Mouse (Mus musculus) 3134 (cell line): ENCODE results near the gene Gm10203.
"Not testable (repeated sequence)": the region's sequence is repeated elsewhere in the genome, so short reads cannot be mapped to it uniquely, and the experiment has no call there.

Experiments
- DNase-seq: peaks from one replicate; pipeline ENCODE4 v3.0.0-alpha.2; 2011; ENCODE audit warnings: low spot score; ENCODE audit not compliant: insufficient read length; ENCODE audit errors: extremely low read depth

Gene Gm10203

GRCm38 (mm10) chr6:149134391-149135150 lies 4.6 kb downstream of the Gm10203 start:
- DNase-seq: no peak

GRCm38 (mm10) chr6:149135631-149136030 lies 5.7 kb downstream of the Gm10203 start:
- DNase-seq: no peak

GRCm38 (mm10) chr6:149137936-149138335 lies 8.0 kb downstream of the Gm10203 start:
- no peak for DNase-seq

GRCm38 (mm10) chr6:149139011-149139410 lies 9.0 kb downstream of the Gm10203 start:
- DNase-seq: no peak

GRCm38 (mm10) chr6:149139471-149139870 lies 9.5 kb downstream of the Gm10203 start, which contains the start of gene Etfbkmt:
Etfbkmt (plus strand) TSS chr6:149139849.
- no peak for DNase-seq

GRCm38 (mm10) chr6:149141393-149142173 lies 11.6 kb downstream of the Gm10203 start:
- DNase-seq: peak; percentile 94

- DNase-seq: no peak
These were observed 15.2 kb downstream of the Gm10203 start for GRCm38 (mm10) chr6:149145143-149145542.

- no peak for DNase-seq
These were observed 18.7 kb downstream of the Gm10203 start for GRCm38 (mm10) chr6:149148436-149149229.

- DNase-seq: no peak
These were observed 22.1 kb downstream of the Gm10203 start for GRCm38 (mm10) chr6:149152119-149152518.

GRCm38 (mm10) chr6:149153473-149154115 lies 23.6 kb downstream of the Gm10203 start:
- DNase-seq: no peak

GRCm38 (mm10) chr6:149154116-149155030 lies 24.4 kb downstream of the Gm10203 start:
- no peak for DNase-seq

- DNase-seq: no peak
These were observed 25.3 kb downstream of the Gm10203 start for GRCm38 (mm10) chr6:149155031-149155841.

- not testable (repeated sequence) for DNase-seq
These were observed 37.1 kb downstream of the Gm10203 start for GRCm38 (mm10) chr6:149167038-149167437.

- DNase-seq: no peak
These were observed 37.7 kb downstream of the Gm10203 start for GRCm38 (mm10) chr6:149167672-149168071.

- no peak for DNase-seq
These were observed 38.5 kb downstream of the Gm10203 start for GRCm38 (mm10) chr6:149168436-149168835.

- DNase-seq: not testable (repeated sequence)
These were observed 40.0 kb downstream of the Gm10203 start for GRCm38 (mm10) chr6:149169965-149170364.

GRCm38 (mm10) chr6:149173831-149174625 lies 44.1 kb downstream of the Gm10203 start:
- no peak for DNase-seq
